Mouse (Mus musculus): ENCODE results near the gene Eif5.

GRCm38 (mm10) chr12:111504904-111505303, 32.9 kb upstream of the Eif5 start:
- peak; percentile 97 for TF ChIP-seq CTCF (IDR thresholded peaks at IDR 0.05; ENCODE audit: low read depth)
- 0 out of 2 replicates have a peak, but pooled peaks have one; percentile 1 for TF ChIP-seq EP300 (IDR thresholded peaks at IDR 0.05; ENCODE audit: low read depth)
